Mouse (Mus musculus): ENCODE data around the gene Tbc1d9.

Gene Tbc1d9

GRCm38 (mm10) chr8:83165235-83165930, at the start of gene Tbc1d9:
Gene Tbc1d9 (plus strand): TSS chr8:83165352.
- peak; percentile 62 to 74 for DNase-seq

GRCm38 (mm10) chr8:83135086-83135485, 30.1 kb upstream of the Tbc1d9 start:
- DNase-seq: peak; percentile 50 to 51

- no peak for DNase-seq
These were observed 25.1 kb upstream of the Tbc1d9 start for GRCm38 (mm10) chr8:83140068-83140467.

DNA sequence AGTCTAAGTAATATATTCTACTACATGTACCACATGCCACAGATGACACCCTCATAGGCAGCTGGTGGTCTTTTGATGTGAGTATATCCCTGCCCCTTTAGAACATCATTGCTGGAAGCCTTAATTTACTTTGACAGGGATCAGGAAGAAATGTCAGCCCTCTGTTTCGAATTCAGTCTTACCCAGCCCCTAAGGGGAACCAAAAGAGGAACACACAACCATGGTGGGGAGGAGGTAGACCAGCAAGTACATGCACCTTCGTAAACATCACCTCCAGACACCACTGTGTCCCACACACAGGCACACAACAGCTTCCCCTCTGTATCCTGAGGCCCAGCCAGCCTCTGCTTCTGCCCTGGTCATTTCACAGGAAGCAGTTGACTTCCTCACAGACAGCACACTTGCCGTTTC, 24.4 kb upstream of the Tbc1d9 start:
- DNase-seq: no peak

DNA sequence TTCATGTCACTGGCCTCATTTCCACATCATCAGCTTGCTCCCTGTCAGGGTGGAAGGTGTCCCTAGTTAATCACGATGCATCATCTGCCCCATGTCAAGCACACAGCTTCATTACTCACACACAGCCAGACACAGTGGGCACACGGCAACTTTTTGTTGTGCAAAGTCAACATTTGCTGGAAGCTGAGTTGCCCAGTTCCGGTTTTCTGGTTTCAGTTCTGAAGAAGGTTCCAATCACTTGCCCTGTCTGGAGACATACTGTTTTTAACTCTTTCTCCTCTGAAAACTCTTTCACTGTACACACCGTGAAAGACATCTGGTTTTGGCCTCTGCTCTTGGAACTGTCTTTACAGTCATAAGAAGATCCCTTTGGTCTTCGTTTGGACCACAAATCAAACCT, 23.8 kb upstream of the Tbc1d9 start:
- no peak for DNase-seq

DNA sequence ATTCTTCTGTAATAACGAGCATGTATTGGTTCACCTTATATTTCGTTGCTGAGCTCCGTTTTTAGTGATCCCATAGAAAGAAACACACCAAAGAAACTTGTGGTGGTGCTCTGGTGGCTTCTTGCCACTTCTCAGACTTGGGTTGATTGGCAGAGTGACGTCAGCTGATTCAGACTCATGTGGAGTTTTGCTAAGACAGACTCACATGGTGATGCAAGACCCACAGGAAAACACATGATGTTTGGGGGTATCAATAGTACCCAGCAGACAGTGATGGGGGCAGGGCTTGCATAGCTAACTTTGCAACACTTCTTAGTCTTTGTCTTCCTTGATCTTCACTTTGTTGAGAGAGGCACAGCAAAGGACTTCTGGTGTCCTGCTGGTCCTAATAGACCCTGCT, 20.6 kb upstream of the Tbc1d9 start:
- no peak for DNase-seq

GRCm38 (mm10) chr8:83145421-83145820, 19.7 kb upstream of the Tbc1d9 start:
- DNase-seq: no peak

DNA sequence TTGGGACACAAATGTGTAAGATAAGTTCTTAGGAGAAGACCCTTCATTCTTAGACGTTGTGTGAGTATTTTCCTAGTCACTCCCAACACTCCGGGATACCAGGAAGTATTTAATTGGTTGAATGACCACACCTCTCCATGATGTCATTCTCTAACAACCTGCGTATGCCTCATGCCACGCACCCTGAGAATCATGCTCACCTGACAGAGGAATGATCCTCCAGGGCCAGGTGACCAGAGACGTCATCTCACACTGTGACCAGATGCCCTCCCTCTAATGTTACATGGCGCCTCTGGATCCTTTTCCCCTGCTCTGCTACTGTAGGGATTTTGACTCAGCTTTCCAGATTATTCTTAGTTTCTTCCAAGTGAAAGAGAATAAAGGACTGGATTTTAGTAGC, 16.0 kb upstream of the Tbc1d9 start:
- no peak for DNase-seq

- no peak for DNase-seq
These were observed 13.1 kb upstream of the Tbc1d9 start for GRCm38 (mm10) chr8:83152055-83152454.

- DNase-seq: no peak
These were observed 12.7 kb upstream of the Tbc1d9 start for GRCm38 (mm10) chr8:83152470-83152869.

- no peak for DNase-seq
These were observed 10.0 kb upstream of the Tbc1d9 start for GRCm38 (mm10) chr8:83155110-83155509.

GRCm38 (mm10) chr8:83158971-83159370, 6.2 kb upstream of the Tbc1d9 start:
- no peak for DNase-seq

- no peak for DNase-seq
These were observed 5.5 kb upstream of the Tbc1d9 start for GRCm38 (mm10) chr8:83159615-83160014.

- no peak for DNase-seq
These were observed 4.5 kb upstream of the Tbc1d9 start for GRCm38 (mm10) chr8:83160613-83161012.

- DNase-seq: peak; percentile 12 to 44
These were observed 1.0 kb downstream of the Tbc1d9 start, which contains the start of gene Gm10645 for GRCm38 (mm10) chr8:83165931-83166867. Gene Gm10645 (minus strand): TSS chr8:83166170.

- DNase-seq: no peak
These were observed 2.8 kb downstream of the Tbc1d9 start for GRCm38 (mm10) chr8:83167932-83168331.

GRCm38 (mm10) chr8:83169127-83169526, 4.0 kb downstream of the Tbc1d9 start:
- no peak for DNase-seq

DNA sequence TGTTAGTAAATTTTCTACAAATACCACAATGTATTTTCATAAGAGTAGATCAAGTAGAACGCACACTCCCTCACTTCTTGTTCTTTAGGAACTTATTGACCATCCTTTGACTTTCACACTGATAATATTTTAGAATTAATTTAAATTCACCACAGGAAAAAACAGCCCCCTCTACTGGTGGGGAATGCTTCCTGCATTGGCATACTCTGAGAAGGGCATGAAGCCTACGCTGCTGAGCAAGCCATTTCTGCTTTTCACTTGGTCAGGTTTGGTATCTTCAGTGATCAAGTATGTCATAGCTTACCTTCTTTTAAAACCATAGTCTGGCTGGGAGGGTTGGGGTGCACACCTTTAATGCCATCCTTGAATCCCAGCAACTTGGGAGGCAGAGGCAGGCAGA, 4.6 kb downstream of the Tbc1d9 start:
- DNase-seq: peak in 1 of 2 experiments; percentile 37

- DNase-seq: no peak
These were observed 5.7 kb downstream of the Tbc1d9 start for GRCm38 (mm10) chr8:83170894-83171293.

GRCm38 (mm10) chr8:83175680-83176079, 10.5 kb downstream of the Tbc1d9 start:
- DNase-seq: no peak

- no peak for DNase-seq
These were observed 11.6 kb downstream of the Tbc1d9 start for GRCm38 (mm10) chr8:83176785-83177184.

DNA sequence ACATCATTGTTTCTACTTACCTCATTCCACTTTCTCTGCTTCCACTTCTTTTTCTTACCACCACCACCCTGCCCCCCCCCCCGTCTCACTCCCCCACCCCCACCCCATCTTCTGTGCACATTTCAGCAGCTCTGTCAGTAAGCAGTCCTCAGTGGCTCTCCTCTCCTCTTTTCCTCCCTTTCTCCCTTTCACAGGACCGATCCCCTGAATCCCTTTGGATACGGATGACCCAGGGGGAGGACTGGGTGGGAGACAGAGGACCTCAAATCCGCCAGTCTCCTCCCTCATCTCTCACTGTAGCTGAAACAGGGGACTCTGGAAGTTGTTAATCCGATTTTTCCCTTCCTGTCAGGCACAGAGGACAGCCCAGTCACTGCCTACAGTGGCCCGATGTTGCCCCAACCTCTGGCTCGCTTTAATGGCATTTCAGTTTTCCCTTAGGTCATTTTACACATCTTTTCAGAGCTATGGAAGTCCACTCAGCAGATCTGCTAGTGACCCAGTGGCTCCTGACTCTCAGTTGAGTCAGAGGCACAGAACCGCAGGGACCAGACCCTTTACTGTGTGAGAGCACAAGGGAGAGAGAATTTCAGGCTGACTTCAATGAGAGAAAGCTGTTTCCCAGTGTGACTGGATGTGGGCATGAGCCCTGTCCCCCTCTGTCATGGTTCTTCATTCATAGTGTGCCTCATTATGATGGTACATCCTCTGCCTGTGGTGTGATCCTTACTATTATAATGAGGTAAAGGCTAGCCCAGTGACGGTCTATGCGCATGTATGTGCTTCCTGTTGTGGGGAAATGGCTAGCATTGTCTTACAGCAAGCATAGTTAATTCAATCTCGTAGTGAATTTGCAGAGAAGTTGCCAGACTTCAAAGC, 12.4 kb downstream of the Tbc1d9 start:
- DNase-seq: no peak

GRCm38 (mm10) chr8:83178228-83178742, 13.1 kb downstream of the Tbc1d9 start:
- peak in 1 of 2 experiments; percentile 45 for DNase-seq

Data from kidney, postnatal 36 days (tissue).